Mouse (Mus musculus) hindbrain, embryonic 13.5 days (tissue): ENCODE measurements around the gene Usp16. TPM values are rescaled to one million over a fixed set of nuclear protein-coding genes. Genes with fewer than 3 reads are reported as not detected.
"Not testable (repeated sequence)": the region's sequence is repeated elsewhere in the genome, so short reads cannot be mapped to it uniquely, and the experiment has no call there.

Source experiments
- ATAC-seq: fragments of 200-750 bp; cut with Nextera tagmentation; 2 replicates; pipeline ENCODE4 v1.8.0; 2017; ENCODE audit warnings: moderate TSS enrichment; ENCODE audit not compliant: low FRiP score
- H3K27ac ChIP-seq: fragments of 300-500 bp; sonication (generic); 2 replicates; pipeline ENCODE4 v1.5.1; 2015; ENCODE audit warnings: inconsistent platforms, mild to moderate bottlenecking, moderate library complexity
- H3K27me3 ChIP-seq: fragments of 300-500 bp; sonication (generic); 2 replicates; pipeline ENCODE4 v1.6.1; 2015; ENCODE audit warnings: mild to moderate bottlenecking, inconsistent platforms
- H3K36me3 ChIP-seq: fragments of 300-500 bp; sonication (generic); 2 replicates; pipeline ENCODE4 v1.6.1; 2015; ENCODE audit warnings: mild to moderate bottlenecking, inconsistent platforms
- H3K4me1 ChIP-seq: fragments of 300-500 bp; sonication (generic); replicated peaks from 2 replicates; pipeline ENCODE4 v1.6.1; 2015; ENCODE audit warnings: inconsistent platforms
- H3K4me2 ChIP-seq: fragments of 300-500 bp; sonication (generic); 2 replicates; pipeline ENCODE4 v1.6.1; 2015; ENCODE audit warnings: inconsistent platforms, mild to moderate bottlenecking, moderate library complexity
- H3K4me3 ChIP-seq: fragments of 300-500 bp; sonication (generic); 2 replicates; pipeline ENCODE4 v1.5.1; 2015; ENCODE audit warnings: mild to moderate bottlenecking, inconsistent platforms
- H3K9ac ChIP-seq: fragments of 300-500 bp; sonication (generic); 2 replicates; pipeline ENCODE4 v1.6.1; 2015; ENCODE audit warnings: mild to moderate bottlenecking, inconsistent platforms
- H3K9me3 ChIP-seq: fragments of 300-500 bp; sonication (generic); 2 replicates; pipeline ENCODE4 v1.6.1; 2016; ENCODE audit warnings: inconsistent platforms
- WGBS: fragments of 180-500 bp; shearing (Covaris S2); methylation state at CpG from one replicate; pipeline ENCODE4 v1.1.7; 2015; 5-methylcytosine and 5-hydroxymethylcytosine counted together
- polyA plus RNA-seq: library from polyadenylated mRNA; unstranded; fragments of >200 nt; fragmentation: Nextera tagmentation; extraction: Ambion mirVana; gene quantifications from 2 replicates; pipeline ENCODE4 v1.2.1, GENCODE M21; 2015

Usp16 gene
- polyA plus RNA-seq, 1 experiment from 2014 or later = 52.6 TPM

GRCm38 (mm10) chr16:87492191-87492792 is 37.8 kb downstream of the Usp16 start:
- H3K36me3 ChIP-seq = peaks cover 59% of the 10 kb centered on the region
- H3K27me3 ChIP-seq, H3K9ac ChIP-seq, H3K9me3 ChIP-seq, ATAC-seq, H3K4me2 ChIP-seq, H3K27ac ChIP-seq, H3K4me3 ChIP-seq: not testable (repeated sequence)
- WGBS = 97% methylated on average over 12 of the region's 12 CpGs
- peaks cover 19% of the 10 kb centered on the region for H3K4me1 ChIP-seq

DNA sequence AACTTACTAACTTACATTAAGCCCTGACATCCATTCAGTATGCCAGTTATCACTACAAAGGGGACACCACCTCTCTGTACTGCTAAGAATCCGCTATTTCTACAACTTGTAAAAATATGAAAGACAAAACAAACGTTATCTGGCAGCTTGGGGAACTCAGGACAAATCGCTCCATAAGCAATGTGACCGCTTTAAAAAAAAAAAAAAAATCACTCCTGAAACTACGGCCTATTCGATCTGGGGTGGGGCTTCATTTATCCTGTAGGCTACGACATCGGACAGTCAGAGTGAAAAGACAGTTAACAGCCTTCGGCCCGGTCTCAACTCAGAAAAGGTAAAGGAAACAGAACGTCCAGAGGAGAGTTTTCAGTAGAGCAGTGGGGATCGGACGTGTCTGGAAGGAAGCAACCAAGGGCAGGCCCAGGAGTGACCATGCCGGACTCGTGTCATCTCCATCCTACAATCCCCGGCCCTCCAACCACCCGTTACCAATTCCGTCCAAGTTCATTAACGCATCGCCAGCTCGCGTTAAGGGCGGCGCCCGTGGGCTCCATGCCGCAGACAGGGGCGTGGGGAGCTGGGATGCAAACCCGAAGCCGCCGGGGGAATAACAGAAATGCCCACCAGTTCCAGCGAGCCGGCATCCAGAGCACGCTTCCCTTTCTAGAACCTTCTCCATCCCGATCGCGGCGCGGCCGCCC is 40.6 kb downstream of the Usp16 start:
- H3K27ac ChIP-seq = peak overlapping the region; percentile 87
- peaks cover 31% of the 10 kb centered on the region for H3K36me3 ChIP-seq
- peak overlapping the region; percentile 96 for H3K9ac ChIP-seq
- 1% methylated on average over 39 of the region's 39 CpGs for WGBS
- no peaks in the 10 kb centered on the region for H3K27me3 ChIP-seq
- peak overlapping the region; percentile 95 for H3K4me3 ChIP-seq
- ATAC-seq = peak; percentile 66; the same call in 1 of the 2 replicates
- peaks cover 19% of the 10 kb centered on the region for H3K4me1 ChIP-seq
- H3K9me3 ChIP-seq = no peaks in the 10 kb centered on the region
- peak overlapping the region; percentile 91 for H3K4me2 ChIP-seq

DNA sequence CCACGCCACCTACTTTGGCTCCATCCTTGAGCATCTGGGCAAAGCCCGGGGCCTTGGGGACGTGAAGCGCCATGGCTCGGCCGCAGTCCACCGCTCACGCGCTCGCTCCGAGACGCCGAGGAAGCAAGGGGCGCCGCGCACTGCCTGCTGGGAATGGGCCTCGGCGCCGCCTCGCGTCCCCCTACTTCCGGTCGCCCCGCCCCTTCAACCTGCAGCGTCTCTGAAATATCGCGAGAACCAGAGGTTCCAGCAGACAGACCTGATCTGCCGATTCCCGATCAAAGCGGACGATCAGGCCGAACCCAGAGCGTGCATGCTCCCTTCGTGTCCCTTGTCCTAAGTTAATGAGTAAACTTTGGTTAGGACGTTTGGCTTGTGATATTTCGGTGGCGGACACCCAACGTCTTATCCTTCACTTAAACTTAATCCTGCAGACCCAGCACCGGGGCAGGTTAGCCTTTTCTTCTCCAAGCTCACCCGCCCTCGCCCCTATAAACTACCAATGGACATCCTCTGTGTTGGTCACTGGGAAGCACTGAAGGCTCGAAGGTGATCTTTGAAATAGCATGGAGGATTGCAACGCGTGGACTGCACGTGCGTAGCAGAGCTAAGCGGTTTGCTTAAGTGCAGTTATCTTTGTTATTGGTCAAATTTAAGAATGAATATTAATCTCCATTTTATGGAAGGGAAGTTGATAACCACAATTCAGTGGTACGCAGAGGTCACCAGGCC is 41.4 kb downstream of the Usp16 start, which contains the start of gene Cct8:
TSS of gene Cct8 (minus strand) at position 158 of the 732 bp plus-strand sequence.
- Histone ChIP-seq H3K36me3 (peaks cover 24% of the 10 kb centered on the region), H3K4me3 (peak within 1 kb of the TSS; percentile 95), H3K4me1 (peaks cover 19% of the 10 kb centered on the region), H3K27ac (peak within 1 kb of the TSS; percentile 87), H3K27me3 (no peaks in the 10 kb centered on the region), H3K9ac (peak within 1 kb of the TSS; percentile 96), H3K4me2 (peak within 1 kb of the TSS; percentile 91), H3K9me3 (no peaks in the 10 kb centered on the region)
- peak; percentile 94 for ATAC-seq
- under 1% methylated on average over 47 of the region's 48 CpGs for WGBS

DNA sequence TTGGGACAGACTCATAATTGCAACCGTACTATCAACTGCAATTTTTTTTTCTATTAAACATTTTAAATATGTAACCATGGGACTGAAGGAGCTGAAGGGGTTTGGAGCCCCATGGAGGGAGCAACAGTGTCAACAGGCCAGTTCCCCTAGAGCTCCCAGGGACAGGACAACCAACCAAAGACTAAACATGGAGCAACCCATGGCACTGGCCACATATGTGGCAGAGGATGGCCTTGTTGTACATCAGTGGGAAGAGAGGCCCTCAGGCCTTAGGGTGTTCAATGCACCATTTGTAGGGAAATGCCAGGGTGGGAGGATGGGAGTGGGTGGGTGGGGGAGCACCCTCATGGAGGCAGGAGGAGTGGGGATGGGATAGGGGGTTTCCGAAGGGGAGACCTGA is 42.2 kb downstream of the Usp16 start:
- Histone ChIP-seq H3K9ac (no peak overlapping the region), H3K4me1 (peaks cover 24% of the 10 kb centered on the region), H3K9me3 (no peaks in the 10 kb centered on the region), H3K36me3 (peaks cover 15% of the 10 kb centered on the region), H3K27me3 (no peaks in the 10 kb centered on the region), H3K4me3 (peak overlapping the region; percentile 95), H3K27ac (no peak overlapping the region), H3K4me2 (peak overlapping the region; percentile 67)
- ATAC-seq = no peak
- 95% methylated on average over 2 of the region's 2 CpGs for WGBS

- Histone ChIP-seq H3K27ac (no peak overlapping the region), H3K9ac (no peak overlapping the region), H3K36me3 (peaks cover 11% of the 10 kb centered on the region), H3K9me3 (no peaks in the 10 kb centered on the region), H3K27me3 (no peaks in the 10 kb centered on the region), H3K4me1 (peaks cover 25% of the 10 kb centered on the region), H3K4me3 (no peak overlapping the region), H3K4me2 (no peak overlapping the region)
- 88% methylated on average over 6 of the region's 6 CpGs for WGBS
- ATAC-seq = no peak
These were observed 42.7 kb downstream of the Usp16 start for GRCm38 (mm10) chr16:87497171-87497570.

- no peak for ATAC-seq
- no peaks in the 10 kb centered on the region for H3K9me3 ChIP-seq
- H3K36me3 ChIP-seq = no peaks in the 10 kb centered on the region
- no peak overlapping the region for H3K4me3 ChIP-seq
- H3K4me2 ChIP-seq = no peak overlapping the region
- no peaks in the 10 kb centered on the region for H3K27me3 ChIP-seq
- 63% methylated on average over 6 of the region's 6 CpGs for WGBS
- H3K27ac ChIP-seq = no peak overlapping the region
- H3K9ac ChIP-seq = no peak overlapping the region
- H3K4me1 ChIP-seq = peaks cover 15% of the 10 kb centered on the region
These were observed 45.1 kb downstream of the Usp16 start for GRCm38 (mm10) chr16:87499556-87499955.

- Histone ChIP-seq H3K9ac (no peak overlapping the region), H3K4me1 (peaks cover 10% of the 10 kb centered on the region), H3K9me3 (no peaks in the 10 kb centered on the region), H3K4me2 (no peak overlapping the region), H3K4me3 (no peak overlapping the region), H3K36me3 (no peaks in the 10 kb centered on the region), H3K27ac (no peak overlapping the region), H3K27me3 (no peaks in the 10 kb centered on the region)
- ATAC-seq = no peak
- 66% methylated on average over 13 of the region's 13 CpGs for WGBS
These were observed 47.0 kb downstream of the Usp16 start for GRCm38 (mm10) chr16:87501304-87502078.

- no peak overlapping the region for H3K4me2 ChIP-seq
- no peak for ATAC-seq
- no peak overlapping the region for H3K4me3 ChIP-seq
- no peak overlapping the region for H3K9ac ChIP-seq
- H3K27me3 ChIP-seq = no peaks in the 10 kb centered on the region
- no peaks in the 10 kb centered on the region for H3K36me3 ChIP-seq
- 68% methylated on average over 5 of the region's 5 CpGs for WGBS
- H3K9me3 ChIP-seq = no peaks in the 10 kb centered on the region
- H3K4me1 ChIP-seq = no peaks in the 10 kb centered on the region
- H3K27ac ChIP-seq = no peak overlapping the region
These were observed 57.2 kb downstream of the Usp16 start for GRCm38 (mm10) chr16:87511706-87512105.

DNA sequence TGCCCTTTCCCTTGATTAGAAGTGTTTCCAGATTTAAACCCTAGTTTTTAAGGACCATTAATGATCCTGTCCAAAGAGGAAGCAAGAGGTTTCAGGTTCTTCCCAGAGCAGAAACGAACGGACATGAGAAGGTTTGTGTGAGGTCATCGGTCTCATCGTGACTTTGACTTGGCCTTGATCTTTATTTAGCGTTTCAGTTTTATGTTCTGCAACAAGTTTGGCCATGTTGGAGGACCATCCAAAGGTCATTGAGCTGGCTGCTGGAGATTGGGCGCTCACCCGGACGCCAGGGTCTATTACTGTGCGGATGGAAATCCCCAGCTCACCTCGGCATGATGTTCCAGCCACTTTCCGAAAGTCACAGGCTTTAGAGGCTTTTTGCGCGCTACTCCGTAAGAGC is 57.8 kb downstream of the Usp16 start:
- Histone ChIP-seq H3K9me3 (no peaks in the 10 kb centered on the region), H3K4me2 (no peak overlapping the region), H3K9ac (no peak overlapping the region), H3K4me1 (no peaks in the 10 kb centered on the region), H3K27ac (no peak overlapping the region), H3K27me3 (no peaks in the 10 kb centered on the region), H3K36me3 (no peaks in the 10 kb centered on the region), H3K4me3 (no peak overlapping the region)
- ATAC-seq = no peak
- WGBS = 98% methylated on average over 14 of the region's 14 CpGs

DNA sequence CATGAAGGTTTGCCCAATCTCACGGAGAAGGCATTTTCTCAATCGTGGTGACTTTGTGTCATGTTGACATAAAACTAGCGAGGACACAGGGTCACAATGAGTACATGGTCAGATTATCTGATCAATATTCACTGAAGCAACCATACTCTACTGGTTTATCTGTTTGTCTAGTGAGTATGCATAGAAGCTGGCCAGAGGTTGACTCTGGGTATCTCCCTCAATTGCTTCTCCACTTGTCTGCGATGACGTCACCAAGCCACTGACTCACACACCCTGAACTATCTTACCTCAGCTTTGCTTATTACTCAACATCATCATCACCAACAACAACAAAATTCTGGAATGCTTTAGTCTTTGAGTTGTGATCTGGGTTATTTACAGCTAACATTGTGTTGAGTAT is 69.7 kb downstream of the Usp16 start:
- no peak overlapping the region for H3K4me3 ChIP-seq
- no peak for ATAC-seq
- no peaks in the 10 kb centered on the region for H3K27me3 ChIP-seq
- H3K9me3 ChIP-seq = no peaks in the 10 kb centered on the region
- 91% methylated on average over 5 of the region's 5 CpGs for WGBS
- H3K4me1 ChIP-seq = peaks cover 4% of the 10 kb centered on the region; the same call in 1 of the 2 replicates
- H3K9ac ChIP-seq = no peak overlapping the region
- no peak overlapping the region for H3K27ac ChIP-seq
- H3K4me2 ChIP-seq = no peak overlapping the region
- no peaks in the 10 kb centered on the region for H3K36me3 ChIP-seq

- peaks cover 5% of the 10 kb centered on the region; the same call in 1 of the 2 replicates for H3K4me1 ChIP-seq
- H3K36me3 ChIP-seq = no peaks in the 10 kb centered on the region
- H3K9ac ChIP-seq = no peak overlapping the region
- H3K9me3 ChIP-seq = no peaks in the 10 kb centered on the region
- ATAC-seq = no peak
- H3K4me3 ChIP-seq = no peak overlapping the region
- H3K4me2 ChIP-seq = no peak overlapping the region
- H3K27ac ChIP-seq = no peak overlapping the region
- 58% methylated on average over 8 of the region's 8 CpGs for WGBS
- no peaks in the 10 kb centered on the region for H3K27me3 ChIP-seq
These were observed 73.2 kb downstream of the Usp16 start for GRCm38 (mm10) chr16:87527553-87528249.
